Mouse (Mus musculus) heart, embryonic 10.5 days (tissue): ENCODE data around the gene Tmem94. TPM values are rescaled to one million over a fixed set of nuclear protein-coding genes. Genes with fewer than 3 reads are reported as not detected.

Source experiments
- DNase-seq: peaks from one replicate; pipeline ENCODE4 v3.0.0-alpha.2; 2017; ENCODE audit warnings: low spot score
- H3K27ac ChIP-seq: fragments of 300-500 bp; sonication (generic); 2 replicates; pipeline ENCODE4 v1.5.1; 2016; ENCODE audit warnings: mild to moderate bottlenecking
- H3K27me3 ChIP-seq: fragments of 300-500 bp; sonication (generic); 2 replicates; pipeline ENCODE4 v1.6.1; 2016; ENCODE audit warnings: mild to moderate bottlenecking; ENCODE audit not compliant: poor library complexity, insufficient read depth, severe bottlenecking
- H3K36me3 ChIP-seq: fragments of 300-500 bp; sonication (generic); 2 replicates; pipeline ENCODE4 v1.6.1; 2016; ENCODE audit warnings: mild to moderate bottlenecking, moderate library complexity
- H3K4me1 ChIP-seq: fragments of 300-500 bp; sonication (generic); 2 replicates; pipeline ENCODE4 v1.6.1; 2016; ENCODE audit warnings: mild to moderate bottlenecking
- H3K4me3 ChIP-seq: fragments of 300-500 bp; sonication (generic); 2 replicates; pipeline ENCODE4 v1.5.1; 2016; ENCODE audit warnings: mild to moderate bottlenecking, moderate library complexity
- H3K9me3 ChIP-seq: fragments of 300-500 bp; sonication (generic); 2 replicates; pipeline ENCODE4 v1.6.1; 2016; ENCODE audit warnings: mild to moderate bottlenecking, moderate library complexity
- WGBS: fragments of 180-500 bp; shearing (Covaris S2); methylation state at CpG from one replicate; pipeline ENCODE4 v1.1.7; 2016; 5-methylcytosine and 5-hydroxymethylcytosine counted together
- polyA plus RNA-seq: library from polyadenylated mRNA; unstranded; fragments of >200 nt; fragmentation: Nextera tagmentation; extraction: Ambion mirVana; gene quantifications from 2 replicates; pipeline ENCODE4 v1.2.1, GENCODE M21; 2016

The Tmem94 gene
- polyA plus RNA-seq, 1 experiment from 2014 or later, result 35.0 TPM

GRCm38 (mm10) chr11:115775821-115776665, 10.8 kb downstream of the Tmem94 start:
- no peaks in the 10 kb centered on the region for H3K9me3 ChIP-seq
- WGBS, result 47% methylated on average over 18 of the region's 18 CpGs
- peaks cover 25% of the 10 kb centered on the region for H3K36me3 ChIP-seq
- H3K27ac ChIP-seq, result peak overlapping the region; percentile 90
- H3K4me1 ChIP-seq, result peaks cover 65% of the 10 kb centered on the region
- H3K27me3 ChIP-seq, result no peaks in the 10 kb centered on the region
- no peak for DNase-seq
- 0 out of 2 replicates have a peak overlapping the region, but pooled peaks have one; percentile 6 for H3K4me3 ChIP-seq

- H3K36me3 ChIP-seq, result peaks cover 32% of the 10 kb centered on the region
- H3K27me3 ChIP-seq, result no peaks in the 10 kb centered on the region
- 74% methylated on average over 9 of the region's 9 CpGs for WGBS
- peak overlapping the region; percentile 24; the same call in 1 of the 2 replicates for H3K4me3 ChIP-seq
- H3K4me1 ChIP-seq, result peaks cover 66% of the 10 kb centered on the region
- DNase-seq, result no peak
- H3K27ac ChIP-seq, result peak overlapping the region; percentile 90
- H3K9me3 ChIP-seq, result no peaks in the 10 kb centered on the region
Measured at GRCm38 (mm10) chr11:115776954-115777353, 11.7 kb downstream of the Tmem94 start.

GRCm38 (mm10) chr11:115777487-115778335, 12.5 kb downstream of the Tmem94 start:
- Histone ChIP-seq H3K4me3 (no peak overlapping the region), H3K4me1 (peaks cover 68% of the 10 kb centered on the region), H3K36me3 (peaks cover 32% of the 10 kb centered on the region), H3K9me3 (no peaks in the 10 kb centered on the region), H3K27me3 (no peaks in the 10 kb centered on the region), H3K27ac (peak overlapping the region; percentile 90)
- 89% methylated on average over 17 of the region's 17 CpGs for WGBS
- no peak for DNase-seq

GRCm38 (mm10) chr11:115779038-115779571, 13.9 kb downstream of the Tmem94 start:
- Histone ChIP-seq H3K9me3 (no peaks in the 10 kb centered on the region), H3K27ac (peak overlapping the region; percentile 90), H3K4me1 (peaks cover 77% of the 10 kb centered on the region), H3K36me3 (peaks cover 32% of the 10 kb centered on the region), H3K27me3 (no peaks in the 10 kb centered on the region), H3K4me3 (peak overlapping the region; percentile 41)
- WGBS, result 5% methylated on average over 9 of the region's 9 CpGs
- DNase-seq, result peak; percentile 95

GRCm38 (mm10) chr11:115780141-115781070, 15.2 kb downstream of the Tmem94 start:
- Histone ChIP-seq H3K9me3 (no peaks in the 10 kb centered on the region), H3K4me1 (peaks cover 74% of the 10 kb centered on the region), H3K27me3 (no peaks in the 10 kb centered on the region), H3K27ac (peak overlapping the region; percentile 90), H3K4me3 (peak overlapping the region; percentile 27), H3K36me3 (peaks cover 37% of the 10 kb centered on the region)
- DNase-seq, result no peak
- WGBS, result 23% methylated on average over 20 of the region's 20 CpGs

DNA sequence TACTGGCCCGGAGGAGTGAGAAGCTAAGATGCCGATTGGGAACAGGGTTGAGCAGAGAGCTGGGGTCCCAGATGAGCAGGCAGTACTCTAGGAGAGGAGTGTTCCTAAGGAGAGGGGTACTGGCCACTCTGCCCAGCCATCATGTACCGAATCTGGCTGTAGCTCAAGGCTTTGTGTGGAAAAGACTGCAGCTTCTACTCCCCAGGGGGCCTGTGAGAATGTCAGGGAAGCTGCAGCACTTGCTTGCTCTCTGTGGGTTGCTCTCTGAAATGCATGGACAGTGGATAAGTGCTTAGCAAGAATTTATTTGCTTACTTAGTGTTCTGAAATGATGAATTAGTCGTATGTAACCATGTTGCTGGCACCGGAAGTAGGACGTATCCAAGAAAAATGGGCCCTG, 21.2 kb downstream of the Tmem94 start:
- H3K27ac ChIP-seq, result no peak overlapping the region
- 75% methylated on average over 6 of the region's 6 CpGs for whole genome bisulfite sequencing
- DNase-seq, result no peak
- H3K9me3 ChIP-seq, result no peaks in the 10 kb centered on the region
- peaks cover 75% of the 10 kb centered on the region for H3K36me3 ChIP-seq
- no peaks in the 10 kb centered on the region for H3K27me3 ChIP-seq
- no peak overlapping the region for H3K4me3 ChIP-seq
- H3K4me1 ChIP-seq, result peaks cover 35% of the 10 kb centered on the region

GRCm38 (mm10) chr11:115789787-115790186, 24.6 kb downstream of the Tmem94 start:
- Histone ChIP-seq H3K4me3 (no peak overlapping the region), H3K36me3 (peaks cover 96% of the 10 kb centered on the region), H3K4me1 (peaks cover 22% of the 10 kb centered on the region), H3K27me3 (no peaks in the 10 kb centered on the region), H3K9me3 (no peaks in the 10 kb centered on the region), H3K27ac (no peak overlapping the region)
- no peak for DNase-seq
- WGBS, result 96% methylated on average over 7 of the region's 7 CpGs

- Histone ChIP-seq H3K9me3 (no peaks in the 10 kb centered on the region), H3K36me3 (peaks cover 97% of the 10 kb centered on the region), H3K4me1 (peaks cover 2% of the 10 kb centered on the region; the same call in 1 of the 2 replicates), H3K27ac (no peak overlapping the region), H3K27me3 (no peaks in the 10 kb centered on the region), H3K4me3 (no peak overlapping the region)
- WGBS, result 95% methylated on average over 16 of the region's 16 CpGs
- no peak for DNase-seq
Measured at GRCm38 (mm10) chr11:115791919-115792318, 26.7 kb downstream of the Tmem94 start.

DNA sequence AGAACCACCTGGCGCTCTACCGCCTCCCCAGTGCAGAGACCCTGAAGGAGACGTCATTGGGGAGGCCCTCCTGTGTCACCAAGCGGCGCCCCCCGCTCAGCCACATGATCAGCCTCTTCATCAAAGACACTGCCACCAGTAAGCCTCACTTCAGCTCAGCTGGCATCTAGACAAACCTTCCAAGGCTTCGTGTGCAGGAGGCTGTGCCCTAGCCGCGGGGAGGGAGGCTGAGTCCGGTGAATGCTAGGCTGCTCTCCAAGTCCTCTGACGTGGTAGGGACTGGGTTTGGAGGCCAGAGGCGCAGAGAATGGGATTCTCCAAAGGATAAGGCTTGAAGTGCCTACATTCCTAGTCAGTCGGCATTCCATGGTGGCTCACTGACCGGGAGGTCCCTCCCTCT, 27.1 kb downstream of the Tmem94 start:
- Histone ChIP-seq H3K27ac (no peak overlapping the region), H3K36me3 (peaks cover 97% of the 10 kb centered on the region), H3K4me3 (no peak overlapping the region), H3K4me1 (no peaks in the 10 kb centered on the region; the same call in 1 of the 2 replicates), H3K27me3 (no peaks in the 10 kb centered on the region), H3K9me3 (no peaks in the 10 kb centered on the region)
- WGBS, result 82% methylated on average over 14 of the region's 14 CpGs
- no peak for DNase-seq

- Histone ChIP-seq H3K4me3 (no peak overlapping the region), H3K9me3 (no peaks in the 10 kb centered on the region), H3K27ac (no peak overlapping the region), H3K4me1 (peaks cover 8% of the 10 kb centered on the region; the same call in 1 of the 2 replicates), H3K27me3 (no peaks in the 10 kb centered on the region), H3K36me3 (peaks cover 100% of the 10 kb centered on the region)
- DNase-seq, result no peak
- WGBS, result 82% methylated on average over 15 of the region's 15 CpGs
Measured at GRCm38 (mm10) chr11:115796898-115797297, 31.7 kb downstream of the Tmem94 start.

- H3K27ac ChIP-seq, result no peak overlapping the region
- 82% methylated on average over 9 of the region's 9 CpGs for WGBS
- DNase-seq, result no peak
- H3K27me3 ChIP-seq, result no peaks in the 10 kb centered on the region
- H3K36me3 ChIP-seq, result peaks cover 100% of the 10 kb centered on the region
- no peaks in the 10 kb centered on the region for H3K9me3 ChIP-seq
- no peak overlapping the region for H3K4me3 ChIP-seq
- peaks cover 8% of the 10 kb centered on the region; the same call in 1 of the 2 replicates for H3K4me1 ChIP-seq
Measured at GRCm38 (mm10) chr11:115797665-115798064, 32.4 kb downstream of the Tmem94 start.

- Histone ChIP-seq H3K36me3 (peaks cover 97% of the 10 kb centered on the region), H3K4me1 (peaks cover 13% of the 10 kb centered on the region; the same call in 1 of the 2 replicates), H3K4me3 (no peak overlapping the region), H3K27me3 (no peaks in the 10 kb centered on the region), H3K27ac (no peak overlapping the region), H3K9me3 (no peaks in the 10 kb centered on the region)
- WGBS, result 92% methylated on average over 18 of the region's 18 CpGs
- no peak for DNase-seq
Measured at GRCm38 (mm10) chr11:115800981-115801380, 35.7 kb downstream of the Tmem94 start.
